Mouse (Mus musculus): Measurements from ENCODE around the gene Podn.

Gene Podn

GRCm38 (mm10) chr4:107966416-107967109, 129.7 kb downstream of the Podn start:
- no peak for DNase-seq (ENCODE audit: low read depth)
